Mouse (Mus musculus) CH12.LX (cell line): Measurements from ENCODE around the gene Sept9. TPM values are rescaled to one million over a fixed set of nuclear protein-coding genes. Genes with fewer than 3 reads are reported as not detected.
A peak's percentile ranks its signal among the peaks of the same experiment; 100 is the strongest.

Experiments
- DNase-seq: peaks from one replicate; pipeline ENCODE4 v3.0.0-alpha.2; 2013; ENCODE audit errors: extremely low read depth
- H3K27ac ChIP-seq: 2 replicates; pipeline ENCODE4 v1.5.1; 2012; ENCODE audit warnings: low read depth, mild to moderate bottlenecking, control low read depth, moderate library complexity; ENCODE audit not compliant: insufficient read depth
- H3K27me3 ChIP-seq: replicated peaks from 2 replicates; pipeline ENCODE3; 2012; ENCODE audit warnings: inconsistent platforms
- H3K36me3 ChIP-seq, 2 experiments: replicated peaks in 1 of 2; 2 replicates each; pipeline versions ENCODE3 to v1.6.1; 2012; ENCODE audit warnings: inconsistent platforms in 1 of 2, low read length in 1 of 2, mild to moderate bottlenecking in 1 of 2, mixed read lengths in 1 of 2, moderate library complexity in 1 of 2; ENCODE audit not compliant: control insufficient read depth in 1 of 2, insufficient read depth in 1 of 2
- H3K4me1 ChIP-seq, 2 experiments: 2 replicates each; pipeline ENCODE4 v1.6.1; 2012; ENCODE audit warnings: inconsistent platforms in 1 of 2, moderate library complexity in 1 of 2; ENCODE audit not compliant: insufficient read depth in 2 of 2, control insufficient read depth in 1 of 2
- H3K4me2 ChIP-seq: 2 replicates; pipeline ENCODE4 v1.6.1; 2012; ENCODE audit warnings: low read depth, mild to moderate bottlenecking, control low read depth; ENCODE audit not compliant: poor library complexity, insufficient read depth, severe bottlenecking
- H3K4me3 ChIP-seq, 3 experiments: fragments of 150-350 bp in 1 of 3; sonication (generic) in 1 of 3; replicated peaks in 1 of 3; 2 replicates each; pipeline versions ENCODE3 to v1.5.1; 2011 to 2012; ENCODE audit warnings: low read depth in 2 of 3, low read length in 2 of 3, mild to moderate bottlenecking in 2 of 3, moderate library complexity in 2 of 3, control low read depth in 1 of 3, improper control_type of control experiment in 1 of 3, inconsistent platforms in 1 of 3, mixed read lengths in 1 of 3; ENCODE audit not compliant: poor library complexity in 1 of 3
- H3K79me2 ChIP-seq: replicated peaks from 2 replicates; pipeline ENCODE4 v1.6.1; 2012; ENCODE audit warnings: mild to moderate bottlenecking, moderate library complexity; ENCODE audit not compliant: control insufficient read depth, poor library complexity, insufficient read depth, severe bottlenecking; ENCODE audit errors: extremely low read depth
- H3K9ac ChIP-seq: 2 replicates; pipeline ENCODE4 v1.6.1; 2012; ENCODE audit warnings: low read depth, mild to moderate bottlenecking, control low read depth, moderate library complexity; ENCODE audit not compliant: insufficient read depth
- H3K9me3 ChIP-seq: replicated peaks from 2 replicates; pipeline ENCODE3; 2012; ENCODE audit warnings: low read length, inconsistent platforms, mixed read lengths
- BHLHE40 ChIP-seq: IDR thresholded peaks from 2 replicates; pipeline ENCODE4 v1.6.1; 2011; ENCODE audit warnings: mild to moderate bottlenecking, low read depth, low read length, improper control_type of control experiment
- CHD2 ChIP-seq: IDR thresholded peaks from 2 replicates; pipeline ENCODE4 v1.6.1; 2011; ENCODE audit warnings: low read length, improper control_type of control experiment
- E2F4 ChIP-seq: IDR thresholded peaks from 2 replicates; pipeline ENCODE4 v1.6.1; 2011; ENCODE audit warnings: low read depth, low read length, improper control_type of control experiment; ENCODE audit not compliant: insufficient replicate concordance
- ELF1 ChIP-seq: IDR thresholded peaks from 2 replicates; pipeline ENCODE4 v1.6.1; 2014; ENCODE audit warnings: low read depth, mild to moderate bottlenecking, inconsistent platforms, low read length, improper control_type of control experiment
- EP300 ChIP-seq: IDR thresholded peaks from 2 replicates; pipeline ENCODE4 v1.6.1; 2011; ENCODE audit warnings: low read length, improper control_type of control experiment
- ETS1 ChIP-seq: conservative IDR thresholded peaks from 2 replicates; pipeline ENCODE4 v1.6.1; 2012; ENCODE audit warnings: low read depth, mild to moderate bottlenecking, inconsistent platforms, low read length, improper control_type of control experiment, moderate library complexity
- GABPA ChIP-seq: IDR thresholded peaks from 2 replicates; pipeline ENCODE4 v1.6.1; 2012; ENCODE audit warnings: low read depth, low read length, improper control_type of control experiment, inconsistent platforms; ENCODE audit not compliant: insufficient replicate concordance
- IRF4 ChIP-seq: IDR thresholded peaks from 2 replicates; pipeline ENCODE4 v1.6.1; 2014; ENCODE audit warnings: low read depth, mild to moderate bottlenecking, inconsistent platforms, low read length, improper control_type of control experiment
- JUN ChIP-seq: IDR thresholded peaks from 2 replicates; pipeline ENCODE4 v1.6.1; 2011; ENCODE audit warnings: low read depth, mild to moderate bottlenecking, low read length, improper control_type of control experiment, moderate library complexity; ENCODE audit not compliant: insufficient read depth
- JUND ChIP-seq: conservative IDR thresholded peaks from 2 replicates; pipeline ENCODE4 v1.6.1; 2011; ENCODE audit warnings: low read depth, low read length, improper control_type of control experiment
- KAT2A ChIP-seq: IDR thresholded peaks from 2 replicates; pipeline ENCODE4 v1.6.1; 2012; ENCODE audit warnings: low read length, improper control_type of control experiment, inconsistent platforms; ENCODE audit not compliant: insufficient replicate concordance
- MAX ChIP-seq: IDR thresholded peaks from 2 replicates; pipeline ENCODE4 v1.6.1; 2011; ENCODE audit warnings: low read length, improper control_type of control experiment
- MAZ ChIP-seq: IDR thresholded peaks from 2 replicates; pipeline ENCODE4 v1.6.1; 2012; ENCODE audit warnings: low read depth, mild to moderate bottlenecking, inconsistent platforms, low read length, improper control_type of control experiment, moderate library complexity
- MEF2A ChIP-seq: IDR thresholded peaks from 2 replicates; pipeline ENCODE4 v1.6.1; 2014; ENCODE audit warnings: low read depth, mild to moderate bottlenecking, inconsistent platforms, low read length, improper control_type of control experiment, borderline replicate concordance
- MXI1 ChIP-seq: IDR thresholded peaks from 2 replicates; pipeline ENCODE4 v1.6.1; 2011; ENCODE audit warnings: mild to moderate bottlenecking, low read depth, low read length, improper control_type of control experiment
- MYC ChIP-seq: IDR thresholded peaks from 2 replicates; pipeline ENCODE4 v1.6.1; 2011; ENCODE audit warnings: low read depth, mild to moderate bottlenecking, improper control_type of control experiment, low read length
- NELFE ChIP-seq: IDR thresholded peaks from 2 replicates; pipeline ENCODE4 v1.6.1; 2011; ENCODE audit warnings: low read depth, low read length, improper control_type of control experiment
- NRF1 ChIP-seq: IDR thresholded peaks from 2 replicates; pipeline ENCODE4 v1.6.1; 2014; ENCODE audit warnings: low read depth, mild to moderate bottlenecking, inconsistent platforms, low read length, improper control_type of control experiment, moderate library complexity
- PAX5 ChIP-seq: IDR thresholded peaks from 2 replicates; pipeline ENCODE4 v1.6.1; 2012; ENCODE audit warnings: low read length, inconsistent platforms, mixed read lengths
- POLR2A ChIP-seq: IDR thresholded peaks from 2 replicates; pipeline ENCODE4 v1.6.1; 2011; ENCODE audit warnings: low read depth, mild to moderate bottlenecking, improper control_type of control experiment, low read length
- RAD21 ChIP-seq: IDR thresholded peaks from 2 replicates; pipeline ENCODE4 v1.6.1; 2011; ENCODE audit warnings: low read depth, mild to moderate bottlenecking, low read length, improper control_type of control experiment, moderate library complexity
- RCOR1 ChIP-seq: conservative IDR thresholded peaks from 2 replicates; pipeline ENCODE4 v1.6.1; 2012; ENCODE audit warnings: low read depth, mild to moderate bottlenecking, inconsistent platforms, low read length, improper control_type of control experiment
- SIN3A ChIP-seq: IDR thresholded peaks from 2 replicates; pipeline ENCODE4 v1.6.1; 2012; ENCODE audit warnings: low read length, improper control_type of control experiment, inconsistent platforms
- SMC3 ChIP-seq: IDR thresholded peaks from 2 replicates; pipeline ENCODE4 v1.6.1; 2011; ENCODE audit warnings: low read depth, low read length, improper control_type of control experiment
- TCF12 ChIP-seq: IDR thresholded peaks from 2 replicates; pipeline ENCODE4 v1.6.1; 2014; ENCODE audit warnings: low read depth, mild to moderate bottlenecking, inconsistent platforms, low read length, improper control_type of control experiment
- UBTF ChIP-seq: IDR thresholded peaks from 2 replicates; pipeline ENCODE4 v1.6.1; 2012; ENCODE audit warnings: low read depth, mild to moderate bottlenecking, inconsistent platforms, low read length, improper control_type of control experiment, moderate library complexity
- USF1 ChIP-seq: IDR thresholded peaks from 2 replicates; pipeline ENCODE4 v1.6.1; 2014; ENCODE audit warnings: low read depth, mild to moderate bottlenecking, inconsistent platforms, low read length, improper control_type of control experiment
- USF2 ChIP-seq: conservative IDR thresholded peaks from 2 replicates; pipeline ENCODE4 v1.6.1; 2011; ENCODE audit warnings: low read depth, low read length, improper control_type of control experiment
- ZKSCAN1 ChIP-seq: IDR thresholded peaks from 2 replicates; pipeline ENCODE4 v1.6.1; 2012; ENCODE audit warnings: low read depth, inconsistent platforms, low read length, improper control_type of control experiment, borderline replicate concordance
- ZMIZ1 ChIP-seq: IDR thresholded peaks from 2 replicates; pipeline ENCODE4 v1.6.1; 2012; ENCODE audit warnings: low read depth, mild to moderate bottlenecking, inconsistent platforms, low read length, improper control_type of control experiment
- ZNF384 ChIP-seq: IDR thresholded peaks from 2 replicates; pipeline ENCODE4 v1.6.1; 2012; ENCODE audit warnings: low read depth, low read length, improper control_type of control experiment, inconsistent platforms
- dilution Hi-C: fragments of 300-500 bp; cut with MboI; formaldehyde crosslinking; loops from 2 replicates; pipeline ENCODE4 v1.14.3; 2020; ENCODE audit warnings: low sequenced_read_pairs; ENCODE audit not compliant: extremely low pct_unique_long_range_greater_than_20kb, extremely low pct_ligation_motif_present
- in situ Hi-C: fragments of 300-500 bp; cut with MboI; formaldehyde crosslinking; loops from 3 replicates; pipeline ENCODE4 v1.14.3; 2019; ENCODE audit warnings: low sequenced_read_pairs, low pct_ligation_motif_present, low pct_unique_long_range_greater_than_20kb, mixed read lengths
- polyA plus RNA-seq: library from polyadenylated mRNA; unstranded; fragments of >175 nt; gene quantifications from 2 replicates; pipeline ENCODE4 v1.2.1, GENCODE M21; 2012; ENCODE audit warnings: low read depth; ENCODE audit not compliant: insufficient read length
- total RNA-seq, 2 experiments: library from RNA; depleted of rRNA; stranded (reverse); fragments of 300-350 nt in 1 of 2; fragments of >200 nt in 1 of 2; gene quantifications; 2 replicates each; pipeline ENCODE4 v1.2.3; 2012 to 2014

Gene Sept9
- total and polyA plus RNA-seq, 3 experiments, result 47.6 to 128 (median 110) TPM

- Histone ChIP-seq H3K27me3 (no peaks in the 10 kb centered on the region), H3K9ac (no peak overlapping the region)
- in situ Hi-C loops, result no loop called here
- no peak for TF ChIP-seq MEF2A
- no peak for TF ChIP-seq IRF4
- TF ChIP-seq UBTF, result no peak
- no peak for TF ChIP-seq ETS1
- TF ChIP-seq USF1, result no peak
- no peak for TF ChIP-seq POLR2A
- no peak for TF ChIP-seq TCF12
- TF ChIP-seq CHD2, result no peak
- no peak for TF ChIP-seq PAX5
- no peak for TF ChIP-seq ZMIZ1
- no peak for TF ChIP-seq MYC
- TF ChIP-seq MXI1, result no peak
- no peak for TF ChIP-seq MAZ
- TF ChIP-seq JUN, result no peak
- TF ChIP-seq GABPA, result no peak
- no peak for TF ChIP-seq EP300
- no peak for TF ChIP-seq SMC3
- TF ChIP-seq NRF1, result no peak
- TF ChIP-seq ZKSCAN1, result no peak
- TF ChIP-seq, all 38 proteins: peak for 0
- Histone ChIP-seq H3K4me2 (no peak overlapping the region), H3K79me2 (peaks cover 13% of the 10 kb centered on the region), H3K4me3 (no peak overlapping the region), H3K36me3 (peaks cover 12 to 70% of the 10 kb centered on the region in 2 experiments), H3K27ac (no peak overlapping the region), H3K4me1 (peaks cover 19 to 70% of the 10 kb centered on the region in 2 experiments), H3K9me3 (peaks cover 10% of the 10 kb centered on the region)
- dilution Hi-C loops, result no loop called here
- DNase-seq, result no peak
Measured at GRCm38 (mm10) chr11:117299741-117300140, 100.3 kb downstream of the Sept9 start.

GRCm38 (mm10) chr11:117300809-117301208 lies 101.3 kb downstream of the Sept9 start:
- H3K4me2 ChIP-seq, result no peak overlapping the region
- peaks cover 13% of the 10 kb centered on the region for H3K79me2 ChIP-seq
- in situ Hi-C loops (no loop called here), dilution Hi-C loops (no loop called here)
- H3K9ac ChIP-seq, result no peak overlapping the region
- H3K4me1 ChIP-seq, result peaks cover 25 to 69% of the 10 kb centered on the region in 2 experiments
- H3K9me3 ChIP-seq, result peaks cover 10% of the 10 kb centered on the region
- H3K27ac ChIP-seq, result no peak overlapping the region
- H3K4me3 ChIP-seq, result no peak overlapping the region
- no peak for DNase-seq
- no peaks in the 10 kb centered on the region for H3K27me3 ChIP-seq
- peaks cover 12 to 65% of the 10 kb centered on the region in 2 experiments for H3K36me3 ChIP-seq
- no peak for TF ChIP-seq E2F4
- TF ChIP-seq NRF1, result no peak
- TF ChIP-seq RCOR1, result no peak
- TF ChIP-seq ELF1, result no peak
- TF ChIP-seq MYC, result 0 out of 2 replicates have a peak, but pooled peaks have one; percentile 38
- TF ChIP-seq GABPA, result no peak
- no peak for TF ChIP-seq BHLHE40
- no peak for TF ChIP-seq ZNF384
- TF ChIP-seq ZMIZ1, result no peak
- TF ChIP-seq JUN, result no peak
- TF ChIP-seq ETS1, result no peak
- no peak for TF ChIP-seq MEF2A
- peak; percentile 79 for TF ChIP-seq SMC3
- TF ChIP-seq MAZ, result no peak
- TF ChIP-seq EP300, result no peak
- TF ChIP-seq IRF4, result no peak
- no peak for TF ChIP-seq MAX
- TF ChIP-seq JUND, result no peak
- TF ChIP-seq CHD2, result 0 out of 2 replicates have a peak, but pooled peaks have one; percentile 11
- no peak for TF ChIP-seq NELFE
- TF ChIP-seq SIN3A, result no peak
- no peak for TF ChIP-seq KAT2A
- TF ChIP-seq RAD21, result peak; percentile 57
- no peak for TF ChIP-seq MXI1
- TF ChIP-seq POLR2A, result no peak
- TF ChIP-seq USF2, result no peak
